9 mouse cellular contexts compared by ENCODE assay signal in the genomic region with DNA sequence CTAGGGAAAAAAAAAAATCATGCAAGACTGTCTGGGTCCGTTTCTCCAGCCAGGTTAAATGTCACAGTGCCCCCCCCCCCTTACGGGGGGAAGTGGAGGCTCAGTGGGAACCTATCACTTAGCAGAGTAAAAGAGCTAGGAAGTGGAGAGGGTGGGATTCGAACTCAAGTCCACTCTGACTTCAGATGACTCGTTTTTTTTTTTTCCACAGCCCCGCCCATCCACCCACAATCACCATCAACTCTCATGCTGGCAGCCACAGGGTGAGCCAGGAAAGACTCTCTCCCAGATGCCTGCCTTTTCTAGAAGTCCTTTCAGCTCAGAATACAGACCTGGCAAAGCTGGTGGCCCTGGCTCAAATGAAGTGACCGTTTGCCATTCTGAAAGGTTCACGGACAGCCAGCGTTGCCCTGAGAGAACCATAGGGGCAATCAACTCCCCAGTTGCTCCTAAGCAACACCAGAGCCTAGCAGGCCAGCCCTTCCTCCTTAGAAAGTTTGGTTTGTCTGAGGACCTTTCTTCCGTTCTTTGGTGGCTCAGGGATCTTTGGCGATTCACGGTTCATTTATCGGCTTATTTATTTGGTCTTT. TPM values are rescaled to one million over a fixed set of nuclear protein-coding genes. Genes with fewer than 3 reads are reported as not detected.
A peak's percentile ranks its signal among the peaks of the same experiment; 100 is the strongest.
DNase-seq lines count a peak whose midpoint lies in the region; ATAC-seq and TF ChIP-seq lines count a peak whose summit lies in the region.
"Had no signal": no experiment of that assay in that cellular context is flagged by ENCODE, and none has a peak within 500 bp of the region (broad histone marks: within the 10 kb centered on the region; RNA-seq: fewer than 3 reads in every experiment).

No protein-coding gene starts in this region.

- peaks cover 38% of the 10 kb centered on the region for H3K4me1 ChIP-seq in kidney, embryonic 15.5 days
- H3K4me1 ChIP-seq in E14TG2a.4 (replicated peaks; ENCODE audit: low read depth, low read length) (peaks cover 40% of the 10 kb centered on the region), ES-E14 (ENCODE audit: control insufficient read depth in 2 of 2, insufficient read depth in 2 of 2, low read length in 2 of 2, poor library complexity in 1 of 2) (peaks cover 6 to 17% of the 10 kb centered on the region in 2 experiments; a peak in 3 of 4 replicates)
- H3K4me1 ChIP-seq in intestine, embryonic 16.5 days (ENCODE audit: control insufficient read depth, insufficient read depth, low read length) = peaks cover 29% of the 10 kb centered on the region

- H3K4me2 ChIP-seq in kidney, embryonic 15.5 days = 0 out of 2 replicates have a peak overlapping the region, but pooled peaks have one; percentile 39
- no peak overlapping the region for H3K4me2 ChIP-seq in intestine, embryonic 16.5 days (ENCODE audit: low read depth, low read length)

- ATAC-seq in kidney, embryonic 15.5 days (replicated peaks; ENCODE audit: low FRiP score) = no peak
- ATAC-seq in intestine, embryonic 16.5 days = no peak

- in situ Hi-C loops in ES-E14 (cut with MboI; ENCODE audit: low sequenced_read_pairs in 2 of 2, unreplicated experiment in 2 of 2) = no loop called here

- no peaks in the 10 kb centered on the region for H3K36me3 ChIP-seq in kidney, embryonic 15.5 days
- H3K36me3 ChIP-seq in E14TG2a.4 (ENCODE audit: insufficient read depth, low read length) (no peaks in the 10 kb centered on the region), ES-E14 (ENCODE audit: control insufficient read depth, insufficient read depth, low read length, poor library complexity, severe bottlenecking) (no peaks in the 10 kb centered on the region)
- H3K36me3 ChIP-seq in intestine, embryonic 16.5 days (ENCODE audit: control insufficient read depth, insufficient read depth, low read length) = no peaks in the 10 kb centered on the region

- H3K9me3 ChIP-seq in kidney, embryonic 15.5 days (replicated peaks) = no peaks in the 10 kb centered on the region
- H3K9me3 ChIP-seq in E14TG2a.4 (ENCODE audit: low read length) (no peaks in the 10 kb centered on the region), ES-E14 (ENCODE audit: control insufficient read depth, insufficient read depth, low read depth, low read length) (no peaks in the 10 kb centered on the region)
- no peaks in the 10 kb centered on the region for H3K9me3 ChIP-seq in intestine, embryonic 16.5 days (ENCODE audit: control insufficient read depth, low read length)

- no peak overlapping the region for H3K9ac ChIP-seq in kidney, embryonic 15.5 days
- no peak overlapping the region for H3K9ac ChIP-seq in ES-E14 (ENCODE audit: insufficient read depth, low read depth, low read length, poor library complexity, severe bottlenecking)
- H3K9ac ChIP-seq in intestine, embryonic 16.5 days (ENCODE audit: low read depth, low read length) = peak overlapping the region; percentile 60; the same call in 1 of the 2 replicates

- no peak for TF ChIP-seq CTCF in E14TG2a.4 (conservative IDR thresholded peaks at IDR 0.05; ENCODE audit: low read length)

- no peak overlapping the region for H3K4me3 ChIP-seq in kidney, embryonic 15.5 days (replicated peaks)
- peak overlapping the region; percentile 55 for H3K4me3 ChIP-seq in E14TG2a.4 (replicated peaks; ENCODE audit: low read length)
- H3K4me3 ChIP-seq in ES-E14 (ENCODE audit: insufficient read depth in 1 of 2, low read depth in 1 of 2, low read length in 2 of 2, poor library complexity in 1 of 2, severe bottlenecking in 1 of 2) = no peak overlapping the region
- no peak overlapping the region for H3K4me3 ChIP-seq in intestine, embryonic 16.5 days (ENCODE audit: low read length)

- 46% methylated on average over 12 of the region's 12 CpGs for WGBS in kidney, embryonic 15.5 days
- WGBS in intestine, embryonic 16.5 days = 59% methylated on average over 12 of the region's 12 CpGs

- DNase-seq in kidney, postnatal 36 days = no peak
- no peak for DNase-seq in ES-E14 (ENCODE audit: low read depth, low spot score)
- no peak for DNase-seq in ovary, postnatal 14 days (ENCODE audit: low spot score)
- no peak for DNase-seq in urinary bladder, postnatal 4 days (ENCODE audit: low spot score in 2 of 2)
- DNase-seq in thymus, postnatal 36 days = no peak
- DNase-seq: cerebellum, adult 8-10 months had no signal

- no peaks in the 10 kb centered on the region for H3K27me3 ChIP-seq in kidney, embryonic 15.5 days
- H3K27me3 ChIP-seq in E14TG2a.4 (ENCODE audit: insufficient read depth, low read length) = no peaks in the 10 kb centered on the region
- H3K27me3 ChIP-seq in intestine, embryonic 16.5 days (replicated peaks; ENCODE audit: control insufficient read depth, insufficient read depth, low read length) = no peaks in the 10 kb centered on the region

- peak overlapping the region; percentile 76; the same call in 1 of the 2 replicates for H3K27ac ChIP-seq in kidney, embryonic 15.5 days
- no peak overlapping the region for H3K27ac ChIP-seq in ES-E14 (ENCODE audit: insufficient read depth, low read depth, low read length, poor library complexity, severe bottlenecking)
- H3K27ac ChIP-seq in intestine, embryonic 16.5 days (ENCODE audit: low read length) = peak overlapping the region; percentile 70

TF ChIP-seq in ES-E14, 5 proteins besides CTCF, POLR2A, EP300 and RAD21:
- no peak for TF ChIP-seq ZC3H11A (IDR thresholded peaks at IDR 0.05; ENCODE audit: borderline replicate concordance, low read depth, low read length)
- TF ChIP-seq ZNF384 (IDR thresholded peaks at IDR 0.05; ENCODE audit: low read depth, low read length) = peak; percentile 54; the same call in 1 of the 2 replicates

RNA-seq across cellular contexts. Expression of a gene that starts 13.5 kb away (rescaled TPM):
- 200 TPM in 2 replicates for polyA plus RNA-seq in kidney, embryonic 15.5 days (2015; fragmentation: Nextera tagmentation; extraction: Ambion mirVana)
- 62.4 and 69.3 TPM in 2 replicates for total RNA-seq in ES-E14 (2012; rRNA removed)
- polyA plus RNA-seq in intestine, embryonic 16.5 days (2015; fragmentation: Nextera tagmentation; extraction: Ambion mirVana) = 107 and 109 TPM in 2 replicates
